8 mouse cellular contexts compared by ENCODE assay signal in genomic region chr10:126980221-126980932, GRCm38 (mm10). TPM values are rescaled to one million over a fixed set of nuclear protein-coding genes. Genes with fewer than 3 reads are reported as not detected.
DNase-seq lines count a peak whose midpoint lies in the region; ATAC-seq and TF ChIP-seq lines count a peak whose summit lies in the region.

No protein-coding gene starts in this region.

- peak overlapping the region; percentile 99 for H3K27ac ChIP-seq in limb, embryonic 14.5 days (replicated peaks; ENCODE audit: low read depth, low read length)
- peak overlapping the region; percentile 100 for H3K27ac ChIP-seq in neural tube, embryonic 13.5 days (replicated peaks)

- peak overlapping the region; percentile 94 for H3K4me3 ChIP-seq in megakaryocyte, embryonic 14.5 days (replicated peaks)
- H3K4me3 ChIP-seq in limb, embryonic 14.5 days (replicated peaks; ENCODE audit: low read length) = peak overlapping the region; percentile 97
- peak overlapping the region; percentile 95 for H3K4me3 ChIP-seq in neural tube, embryonic 13.5 days

- WGBS in limb, embryonic 14.5 days = 1% methylated on average over 16 of the region's 16 CpGs
- 4% methylated on average over 16 of the region's 16 CpGs for WGBS in neural tube, embryonic 13.5 days

- TF ChIP-seq POLR2A in limb, embryonic 14.5 days (IDR thresholded peaks at IDR 0.05; ENCODE audit: borderline replicate concordance, extremely low read depth, insufficient read depth, insufficient read length) = no peak

- no peaks in the 10 kb centered on the region for H3K9me3 ChIP-seq in megakaryocyte, embryonic 14.5 days
- no peaks in the 10 kb centered on the region for H3K9me3 ChIP-seq in limb, embryonic 14.5 days (ENCODE audit: control insufficient read depth, low read length)
- H3K9me3 ChIP-seq in neural tube, embryonic 13.5 days = no peaks in the 10 kb centered on the region

- peaks cover 67% of the 10 kb centered on the region for H3K4me1 ChIP-seq in megakaryocyte, embryonic 14.5 days
- H3K4me1 ChIP-seq in limb, embryonic 14.5 days (ENCODE audit: control insufficient read depth, insufficient read depth, low read length) = peaks cover 52% of the 10 kb centered on the region
- H3K4me1 ChIP-seq in neural tube, embryonic 13.5 days (replicated peaks) = peaks cover 64% of the 10 kb centered on the region

- peak; percentile 56 to 60 for DNase-seq in cerebellum, postnatal 36 days
- peak; percentile 65 for DNase-seq in gastrocnemius, postnatal 25 days
- peak; percentile 64 to 65 for DNase-seq in kidney, adult 8-10 months
- peak; percentile 63 for DNase-seq in limb, embryonic 14.5 days (ENCODE audit: low spot score)
- DNase-seq in spleen, adult 12 weeks (ENCODE audit: low spot score) = no peak

- peaks cover 48% of the 10 kb centered on the region for H3K36me3 ChIP-seq in megakaryocyte, embryonic 14.5 days (replicated peaks; ENCODE audit: low read length)
- H3K36me3 ChIP-seq in limb, embryonic 14.5 days (ENCODE audit: control insufficient read depth, insufficient read depth, low read length) = peaks cover 21% of the 10 kb centered on the region
- no peaks in the 10 kb centered on the region for H3K36me3 ChIP-seq in neural tube, embryonic 13.5 days

- ATAC-seq in megakaryocyte, adult 5-6 weeks (ENCODE audit: poor library complexity, severe bottlenecking) = no peak
- no peak for ATAC-seq in limb, embryonic 14.5 days (ENCODE audit: low FRiP score, low read depth)
- peak; percentile 6 for ATAC-seq in neural tube, embryonic 13.5 days (ENCODE audit: low read depth)

- peak overlapping the region; percentile 98 for H3K4me2 ChIP-seq in limb, embryonic 14.5 days (replicated peaks; ENCODE audit: low read depth, low read length, severe bottlenecking)
- peak overlapping the region; percentile 69 for H3K4me2 ChIP-seq in neural tube, embryonic 13.5 days

- peak overlapping the region; percentile 99 for H3K9ac ChIP-seq in limb, embryonic 14.5 days (ENCODE audit: low read depth, low read length, severe bottlenecking)
- peak overlapping the region; percentile 98 for H3K9ac ChIP-seq in neural tube, embryonic 13.5 days

- H3K27me3 ChIP-seq in megakaryocyte, embryonic 14.5 days (replicated peaks) = peaks cover 5% of the 10 kb centered on the region
- no peaks in the 10 kb centered on the region for H3K27me3 ChIP-seq in limb, embryonic 14.5 days (ENCODE audit: control insufficient read depth, insufficient read depth, low read length)
- peaks cover 13% of the 10 kb centered on the region for H3K27me3 ChIP-seq in neural tube, embryonic 13.5 days

RNA-seq across cellular contexts. Expression of gene Ctdsp2, which starts 1.9 kb away (rescaled TPM):
- 27.8 and 40.9 TPM in 2 replicates for polyA plus RNA-seq in megakaryocyte, embryonic 14.5 days (2012; ENCODE audit: insufficient read depth, low replicate concordance)
- 73.2 and 75.2 TPM in 2 replicates for total RNA-seq in megakaryocyte, adult 5-6 weeks (2015)
- total RNA-seq in megakaryocyte, adult 5-6 weeks (2017) = 38.0 and 41.9 TPM in 2 replicates
- total RNA-seq in gastrocnemius, postnatal 25 days (2021) = 10 to 100 TPM; 90.6 to 98.7 TPM
- 230 and 284 TPM in 2 replicates for polyA plus RNA-seq in limb, embryonic 14.5 days (2012; rRNA removed)
- 143 and 153 TPM in 2 replicates for polyA plus RNA-seq in limb, embryonic 14.5 days (2014; fragmentation: Nextera tagmentation; extraction: Ambion mirVana)
- 21.9 and 26.9 TPM in 2 replicates for polyA plus RNA-seq in neural tube, embryonic 13.5 days (2015; fragmentation: Nextera tagmentation; extraction: Ambion mirVana)

RNA-seq across cellular contexts. Expression of gene Avil, which starts 20.1 kb away (rescaled TPM):
- polyA plus RNA-seq in megakaryocyte, embryonic 14.5 days (2012; ENCODE audit: insufficient read depth, low replicate concordance) = 0.70 TPM in 1 of 2 replicates, not detected in the other
- 0.07 TPM in 1 of 2 replicates, not detected in the other for total RNA-seq in megakaryocyte, adult 5-6 weeks (2015)
- total RNA-seq in megakaryocyte, adult 5-6 weeks (2017) = 0.04 and 0.16 TPM in 2 replicates
- total RNA-seq in gastrocnemius, postnatal 25 days (2021) = 1 to 10 TPM; 1.5 to 2.3 TPM
- polyA plus RNA-seq in limb, embryonic 14.5 days (2012; rRNA removed) = 0.35 and 0.45 TPM in 2 replicates
- 0.22 and 0.28 TPM in 2 replicates for polyA plus RNA-seq in limb, embryonic 14.5 days (2014; fragmentation: Nextera tagmentation; extraction: Ambion mirVana)
- 23.0 and 36.0 TPM in 2 replicates for polyA plus RNA-seq in neural tube, embryonic 13.5 days (2015; fragmentation: Nextera tagmentation; extraction: Ambion mirVana)

RNA-seq across cellular contexts. Expression of gene Tsfm, which starts 50.3 kb away (rescaled TPM):
- 19.8 and 35.4 TPM in 2 replicates for polyA plus RNA-seq in megakaryocyte, embryonic 14.5 days (2012; ENCODE audit: insufficient read depth, low replicate concordance)
- total RNA-seq in megakaryocyte, adult 5-6 weeks (2015) = 17.4 and 25.7 TPM in 2 replicates
- 17.1 and 21.0 TPM in 2 replicates for total RNA-seq in megakaryocyte, adult 5-6 weeks (2017)
- 10 to 100 TPM; 20.9 TPM for total RNA-seq in gastrocnemius, postnatal 25 days (2021)
- 55.8 and 59.7 TPM in 2 replicates for polyA plus RNA-seq in limb, embryonic 14.5 days (2012; rRNA removed)
- polyA plus RNA-seq in limb, embryonic 14.5 days (2014; fragmentation: Nextera tagmentation; extraction: Ambion mirVana) = 65.2 and 69.0 TPM in 2 replicates
- 53.3 and 65.1 TPM in 2 replicates for polyA plus RNA-seq in neural tube, embryonic 13.5 days (2015; fragmentation: Nextera tagmentation; extraction: Ambion mirVana)

Comparison
In these comparisons a context has a peak if more than half of its experiments do, and no peak if none do; other contexts are left out.
1. RNA of gene Avil, which starts 20.1 kb away (polyA plus RNA-seq): 23.0 to 36.0 TPM in neural tube, embryonic 13.5 days; 0.70 TPM in megakaryocyte, embryonic 14.5 days and 0.22 to 0.45 TPM in limb, embryonic 14.5 days; every median in the first group is over 10 times any median in the second.
2. Peak in every context shown above with its lines, with median percentiles within 50 percentile points of each other: H3K4me3 ChIP-seq.